Mouse (Mus musculus) hindbrain, embryonic 14.5 days (tissue): ENCODE results near the gene Eipr1. TPM values are rescaled to one million over a fixed set of nuclear protein-coding genes. Genes with fewer than 3 reads are reported as not detected.

Experiments
- ATAC-seq: fragments of 200-750 bp; cut with Nextera tagmentation; 2 replicates; pipeline ENCODE4 v1.8.0; 2017; ENCODE audit warnings: moderate number of reproducible peaks, mild to moderate bottlenecking, moderate TSS enrichment, moderate library complexity; ENCODE audit not compliant: low FRiP score
- DNase-seq: peaks from one replicate; pipeline ENCODE4 v3.0.0-alpha.2; 2015; ENCODE audit warnings: low spot score
- H3K27ac ChIP-seq: fragments of 300-500 bp; sonication (generic); 2 replicates; pipeline ENCODE4 v1.5.1; 2014; ENCODE audit warnings: mild to moderate bottlenecking, moderate library complexity
- H3K27me3 ChIP-seq: fragments of 300-500 bp; sonication (generic); 2 replicates; pipeline ENCODE4 v1.6.1; 2014; ENCODE audit warnings: mild to moderate bottlenecking, low read length, mixed read lengths; ENCODE audit not compliant: control insufficient read depth, insufficient read depth
- H3K36me3 ChIP-seq: fragments of 300-500 bp; sonication (generic); replicated peaks from 2 replicates; pipeline ENCODE4 v1.6.1; 2014; ENCODE audit not compliant: control insufficient read depth, insufficient read depth
- H3K4me1 ChIP-seq: fragments of 300-500 bp; sonication (generic); replicated peaks from 2 replicates; pipeline ENCODE4 v1.6.1; 2014; ENCODE audit warnings: antibody characterized with exemption, low read length, mixed read lengths; ENCODE audit not compliant: control insufficient read depth, insufficient read depth
- H3K4me2 ChIP-seq: fragments of 300-500 bp; sonication (generic); replicated peaks from 2 replicates; pipeline ENCODE4 v1.6.1; 2014; ENCODE audit warnings: mild to moderate bottlenecking, moderate library complexity
- H3K4me3 ChIP-seq: fragments of 300-500 bp; sonication (generic); replicated peaks from 2 replicates; pipeline ENCODE4 v1.5.1; 2014; ENCODE audit warnings: mild to moderate bottlenecking, low read length
- H3K9ac ChIP-seq: fragments of 300-500 bp; sonication (generic); 2 replicates; pipeline ENCODE4 v1.6.1; 2014
- H3K9me3 ChIP-seq: fragments of 300-500 bp; sonication (generic); 2 replicates; pipeline ENCODE4 v1.6.1; 2016; ENCODE audit warnings: low read length; ENCODE audit not compliant: control insufficient read depth
- WGBS: fragments of 180-500 bp; shearing (Covaris S2); extraction: QIAGEN DNeasy Blood & Tissue Kit; methylation state at CpG from one replicate; pipeline ENCODE4 v1.1.7; 2014; 5-methylcytosine and 5-hydroxymethylcytosine counted together
- polyA plus RNA-seq: library from polyadenylated mRNA; unstranded; fragments of >200 nt; fragmentation: Nextera tagmentation; extraction: Ambion mirVana; gene quantifications from 2 replicates; pipeline ENCODE4 v1.2.1, GENCODE M21; 2014

The Eipr1 gene
- polyA plus RNA-seq, 1 experiment from 2014 or later, result 75.3 TPM

- no peak overlapping the region for H3K4me2 ChIP-seq
- DNase-seq (no peak), ATAC-seq (no peak)
- no peaks in the 10 kb centered on the region for H3K9me3 ChIP-seq
- H3K4me1 ChIP-seq, result peaks cover 32% of the 10 kb centered on the region
- H3K27ac ChIP-seq, result no peak overlapping the region
- no peaks in the 10 kb centered on the region for H3K36me3 ChIP-seq
- H3K27me3 ChIP-seq, result no peaks in the 10 kb centered on the region
- no peak overlapping the region for H3K9ac ChIP-seq
- no peak overlapping the region for H3K4me3 ChIP-seq
Measured at GRCm38 (mm10) chr12:28803043-28803442, 51.4 kb downstream of the Eipr1 start.

- DNase-seq (no peak), ATAC-seq (no peak)
- no peaks in the 10 kb centered on the region for H3K36me3 ChIP-seq
- peaks cover 28% of the 10 kb centered on the region for H3K4me1 ChIP-seq
- WGBS, result 69% methylated on average over 3 of the region's 3 CpGs
- H3K27me3 ChIP-seq, result no peaks in the 10 kb centered on the region
- no peak overlapping the region for H3K4me3 ChIP-seq
- no peak overlapping the region for H3K9ac ChIP-seq
- H3K27ac ChIP-seq, result peak overlapping the region; percentile 66
- no peak overlapping the region for H3K4me2 ChIP-seq
- H3K9me3 ChIP-seq, result no peaks in the 10 kb centered on the region
Measured at GRCm38 (mm10) chr12:28804558-28805481, 53.2 kb downstream of the Eipr1 start.

DNA sequence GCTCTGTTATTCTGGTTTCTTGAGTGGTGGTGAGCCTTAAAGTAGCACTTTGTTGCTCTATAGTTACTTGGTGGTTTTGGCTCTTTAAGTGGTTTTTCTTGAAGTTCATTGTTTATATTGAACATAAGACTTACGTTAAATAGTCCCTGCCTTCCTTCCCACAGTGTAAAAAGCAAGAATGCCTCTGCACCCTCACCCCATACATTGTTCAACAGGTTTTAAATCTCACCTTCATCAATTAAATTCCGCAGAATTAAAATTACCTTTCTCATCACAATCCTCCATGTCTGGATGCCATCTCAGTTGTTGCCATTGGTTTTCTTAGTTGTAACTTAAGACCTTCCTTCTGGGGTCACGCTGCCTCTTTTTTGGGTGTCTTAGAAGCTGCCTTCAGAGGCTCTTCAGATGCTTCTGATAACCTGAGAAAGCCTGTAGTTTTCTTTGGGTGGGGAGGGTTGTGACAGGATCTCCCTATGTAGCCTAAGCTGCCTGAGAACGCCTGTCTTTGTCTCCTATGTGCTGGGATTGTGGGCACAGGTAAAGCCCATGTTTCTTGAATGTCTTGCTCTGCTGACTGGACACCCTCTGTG, 57.3 kb downstream of the Eipr1 start:
- Histone ChIP-seq H3K4me3 (no peak overlapping the region), H3K4me2 (no peak overlapping the region), H3K9ac (no peak overlapping the region), H3K4me1 (peaks cover 14% of the 10 kb centered on the region), H3K9me3 (no peaks in the 10 kb centered on the region), H3K36me3 (no peaks in the 10 kb centered on the region), H3K27ac (no peak overlapping the region), H3K27me3 (no peaks in the 10 kb centered on the region)
- DNase-seq (no peak), ATAC-seq (no peak)
- 87% methylated on average over 4 of the region's 4 CpGs for WGBS

DNA sequence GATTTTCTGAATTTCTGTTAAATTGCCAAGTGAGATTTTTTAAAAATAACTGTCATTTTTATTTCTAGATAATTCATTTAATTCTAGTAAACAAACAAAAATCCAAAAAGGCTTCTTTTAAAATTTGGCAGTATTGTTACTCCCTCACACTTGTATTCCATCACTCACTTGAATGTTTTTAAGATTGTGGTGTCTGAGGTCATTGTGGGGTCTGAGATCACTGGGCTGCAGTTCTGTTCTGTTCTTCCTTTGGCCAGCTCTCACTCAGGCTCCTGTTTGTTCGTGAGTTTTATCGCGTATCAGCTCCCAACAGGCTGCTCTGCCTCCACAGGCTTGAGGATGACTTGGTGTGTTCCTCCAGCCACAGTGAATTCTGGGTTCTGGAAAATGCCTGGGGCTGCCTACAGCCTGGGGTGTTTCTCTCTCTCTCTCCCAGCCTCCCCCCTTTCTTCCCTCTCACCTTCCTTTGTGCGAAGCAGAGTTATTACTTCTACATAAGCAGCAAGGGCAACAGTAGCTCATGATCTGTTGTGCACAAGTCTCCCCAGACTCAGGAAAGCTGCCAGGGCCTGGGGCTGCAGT, 58.2 kb downstream of the Eipr1 start:
- 0 out of 2 replicates have a peak overlapping the region, but pooled peaks have one; percentile 51 for H3K27ac ChIP-seq

GRCm38 (mm10) chr12:28816681-28817426, 65.3 kb downstream of the Eipr1 start:
- Histone ChIP-seq H3K4me2 (peak overlapping the region; percentile 25), H3K4me3 (no peak overlapping the region), H3K27ac (peak overlapping the region; percentile 85), H3K9ac (peak overlapping the region; percentile 43), H3K9me3 (no peaks in the 10 kb centered on the region), H3K27me3 (no peaks in the 10 kb centered on the region), H3K36me3 (no peaks in the 10 kb centered on the region), H3K4me1 (peaks cover 35% of the 10 kb centered on the region)
- DNase-seq, result no peak
- peak; percentile 64 for ATAC-seq
- 10% methylated on average over 9 of the region's 9 CpGs for WGBS

More for the DNA sequence above, 58.2 kb downstream of the Eipr1 start:
- Histone ChIP-seq H3K4me3 (no peak overlapping the region), H3K9ac (peak overlapping the region; percentile 42; the same call in 1 of the 2 replicates), H3K9me3 (no peaks in the 10 kb centered on the region), H3K27me3 (no peaks in the 10 kb centered on the region), H3K36me3 (no peaks in the 10 kb centered on the region), H3K4me2 (no peak overlapping the region), H3K4me1 (peaks cover 10% of the 10 kb centered on the region)
- ATAC-seq (0 out of 2 replicates have a peak, but pooled peaks have one; percentile 17), DNase-seq (no peak)
- WGBS, result 48% methylated on average over 4 of the region's 4 CpGs

GRCm38 (mm10) chr12:28817427-28817752, 65.8 kb downstream of the Eipr1 start:
- H3K9me3 ChIP-seq, result no peaks in the 10 kb centered on the region
- H3K9ac ChIP-seq, result peak overlapping the region; percentile 43
- H3K36me3 ChIP-seq, result no peaks in the 10 kb centered on the region
- 5% methylated on average over 5 of the region's 5 CpGs for WGBS
- peaks cover 35% of the 10 kb centered on the region for H3K4me1 ChIP-seq
- H3K4me2 ChIP-seq, result peak overlapping the region; percentile 25
- peak; percentile 78 for DNase-seq
- no peaks in the 10 kb centered on the region for H3K27me3 ChIP-seq
- peak; percentile 89 for ATAC-seq
- H3K27ac ChIP-seq, result peak overlapping the region; percentile 85
- H3K4me3 ChIP-seq, result no peak overlapping the region

GRCm38 (mm10) chr12:28817891-28818290, 66.3 kb downstream of the Eipr1 start:
- peak overlapping the region; percentile 43 for H3K9ac ChIP-seq
- no peaks in the 10 kb centered on the region for H3K27me3 ChIP-seq
- no peak for DNase-seq
- H3K27ac ChIP-seq, result peak overlapping the region; percentile 85
- H3K4me3 ChIP-seq, result no peak overlapping the region
- 13% methylated on average over 3 of the region's 3 CpGs for WGBS
- no peak overlapping the region; the same call in 1 of the 2 replicates for H3K4me2 ChIP-seq
- ATAC-seq, result no peak
- peaks cover 35% of the 10 kb centered on the region for H3K4me1 ChIP-seq
- H3K9me3 ChIP-seq, result no peaks in the 10 kb centered on the region
- H3K36me3 ChIP-seq, result no peaks in the 10 kb centered on the region

DNA sequence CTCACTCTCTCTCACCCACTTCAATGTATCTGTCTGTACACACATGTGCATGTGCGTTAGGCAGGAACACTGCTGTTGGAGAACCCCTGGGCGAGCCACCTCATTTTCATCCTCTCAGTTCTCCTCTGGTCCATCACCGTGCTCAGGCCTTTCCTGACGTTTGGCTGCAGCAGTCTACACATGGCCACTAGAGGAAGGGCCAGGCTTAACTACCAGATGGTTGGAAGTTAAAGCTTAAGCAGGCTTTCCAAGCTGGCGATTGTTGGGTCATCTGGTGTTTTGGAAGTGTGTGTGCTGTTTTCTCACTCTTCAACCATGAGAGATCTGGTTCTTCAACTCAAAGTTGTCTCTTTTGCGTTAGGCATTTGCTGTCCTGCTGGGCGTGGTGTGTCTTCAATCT, 71.9 kb downstream of the Eipr1 start:
- DNase-seq, result no peak
- 94% methylated on average over 7 of the region's 7 CpGs for WGBS
- Histone ChIP-seq H3K4me1 (peaks cover 5% of the 10 kb centered on the region), H3K27me3 (no peaks in the 10 kb centered on the region), H3K9ac (no peak overlapping the region), H3K36me3 (0 out of 2 replicates have a peak, but pooled peaks cover under 1% of the 10 kb centered on the region), H3K27ac (no peak overlapping the region), H3K4me2 (no peak overlapping the region), H3K4me3 (no peak overlapping the region), H3K9me3 (no peaks in the 10 kb centered on the region)
- ATAC-seq, result no peak

- H3K27me3 ChIP-seq, result no peaks in the 10 kb centered on the region
- 93% methylated on average over 3 of the region's 3 CpGs for WGBS
- H3K27ac ChIP-seq, result no peak overlapping the region
- no peaks in the 10 kb centered on the region for H3K4me1 ChIP-seq
- no peak overlapping the region for H3K4me2 ChIP-seq
- no peaks in the 10 kb centered on the region for H3K9me3 ChIP-seq
- H3K36me3 ChIP-seq, result peaks cover 10% of the 10 kb centered on the region; the same call in 1 of the 2 replicates
- DNase-seq (no peak), ATAC-seq (peak; percentile 22; the same call in 1 of the 2 replicates)
- H3K4me3 ChIP-seq, result no peak overlapping the region
- H3K9ac ChIP-seq, result no peak overlapping the region
Measured at GRCm38 (mm10) chr12:28829502-28829901, 77.9 kb downstream of the Eipr1 start.
